Mouse (Mus musculus) forebrain, embryonic 15.5 days (tissue): Measurements from ENCODE around the gene Cdh5. TPM values are rescaled to one million over a fixed set of nuclear protein-coding genes. Genes with fewer than 3 reads are reported as not detected.
A peak's percentile ranks its signal among the peaks of the same experiment; 100 is the strongest.

Experiments used
- ATAC-seq: fragments of 200-750 bp; cut with Nextera tagmentation; replicated peaks from 2 replicates; pipeline ENCODE4 v1.8.0; 2017; ENCODE audit warnings: mild to moderate bottlenecking, moderate TSS enrichment, moderate library complexity
- H3K27ac ChIP-seq: fragments of 300-500 bp; sonication (generic); replicated peaks from 2 replicates; pipeline ENCODE4 v1.5.1; 2015; ENCODE audit warnings: mild to moderate bottlenecking, inconsistent platforms
- H3K27me3 ChIP-seq: fragments of 300-500 bp; sonication (generic); 2 replicates; pipeline ENCODE4 v1.6.1; 2015; ENCODE audit warnings: inconsistent platforms
- H3K36me3 ChIP-seq: fragments of 300-500 bp; sonication (generic); 2 replicates; pipeline ENCODE4 v1.6.1; 2015; ENCODE audit warnings: mild to moderate bottlenecking, inconsistent platforms
- H3K4me1 ChIP-seq: fragments of 300-500 bp; sonication (generic); 2 replicates; pipeline ENCODE4 v1.6.1; 2015; ENCODE audit warnings: inconsistent platforms
- H3K4me2 ChIP-seq: fragments of 300-500 bp; sonication (generic); replicated peaks from 2 replicates; pipeline ENCODE4 v1.6.1; 2015; ENCODE audit warnings: mild to moderate bottlenecking, inconsistent platforms
- H3K4me3 ChIP-seq: fragments of 300-500 bp; sonication (generic); 2 replicates; pipeline ENCODE4 v1.5.1; 2015; ENCODE audit warnings: mild to moderate bottlenecking, inconsistent platforms
- H3K9ac ChIP-seq: fragments of 300-500 bp; sonication (generic); replicated peaks from 2 replicates; pipeline ENCODE4 v1.6.1; 2015; ENCODE audit warnings: mild to moderate bottlenecking, inconsistent platforms
- H3K9me3 ChIP-seq: fragments of 300-500 bp; sonication (generic); 2 replicates; pipeline ENCODE4 v1.6.1; 2016; ENCODE audit warnings: inconsistent platforms
- WGBS: fragments of 180-500 bp; shearing (Covaris S2); methylation state at CpG from one replicate; pipeline ENCODE4 v1.1.7; 2015; ENCODE audit warnings: mixed read lengths; 5-methylcytosine and 5-hydroxymethylcytosine counted together
- polyA plus RNA-seq: library from polyadenylated mRNA; unstranded; fragments of >200 nt; fragmentation: Nextera tagmentation; extraction: Ambion mirVana; gene quantifications from 2 replicates; pipeline ENCODE4 v1.2.1, GENCODE M21; 2015

Gene Cdh5
- polyA plus RNA-seq, 1 experiment from 2014 or later = 9.0 TPM

DNA sequence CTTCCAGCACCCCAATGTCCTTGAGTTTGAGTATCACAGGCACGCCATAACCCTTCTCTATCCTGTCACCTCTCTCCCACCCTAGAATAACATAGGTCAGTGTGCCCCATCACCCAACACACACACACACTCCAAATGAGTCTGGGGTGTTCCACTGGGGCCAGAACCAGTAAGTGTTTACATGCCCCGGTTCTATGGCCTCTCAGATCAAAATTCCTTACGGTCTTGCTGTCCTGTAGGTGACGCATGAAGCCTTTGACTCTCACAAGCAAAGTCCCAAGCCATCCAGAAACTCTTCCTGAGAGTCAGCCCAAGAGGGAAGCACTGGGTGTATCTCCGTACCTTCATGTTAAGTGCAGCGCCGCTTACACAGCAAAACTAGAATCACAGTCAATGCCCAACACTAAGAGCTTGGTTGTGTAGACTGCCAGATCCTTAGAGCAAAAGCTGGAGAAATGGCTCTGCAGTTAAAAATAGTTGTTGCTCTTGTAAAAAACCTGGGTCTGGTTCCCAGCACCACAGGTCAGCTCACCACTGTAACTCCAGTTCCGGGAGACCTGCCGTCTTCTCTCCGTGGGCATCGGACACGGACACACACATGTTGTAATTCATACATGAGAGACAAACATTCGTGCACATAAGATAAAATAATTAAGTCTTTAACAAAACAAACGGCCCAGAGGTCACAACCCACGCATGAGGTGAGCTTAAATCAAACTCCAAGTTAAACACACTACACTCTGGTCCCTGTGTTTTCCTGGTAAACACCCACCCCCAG lies 45.5 kb downstream of the Cdh5 start:
- Histone ChIP-seq H3K9me3 (no peaks in the 10 kb centered on the region), H3K4me1 (no peaks in the 10 kb centered on the region), H3K27ac (no peak overlapping the region), H3K27me3 (no peaks in the 10 kb centered on the region), H3K36me3 (no peaks in the 10 kb centered on the region), H3K4me2 (no peak overlapping the region), H3K9ac (no peak overlapping the region), H3K4me3 (no peak overlapping the region)
- 93% methylated on average over 15 of the region's 15 CpGs for WGBS
- peak; percentile 44; the same call in 1 of the 2 replicates for ATAC-seq

DNA sequence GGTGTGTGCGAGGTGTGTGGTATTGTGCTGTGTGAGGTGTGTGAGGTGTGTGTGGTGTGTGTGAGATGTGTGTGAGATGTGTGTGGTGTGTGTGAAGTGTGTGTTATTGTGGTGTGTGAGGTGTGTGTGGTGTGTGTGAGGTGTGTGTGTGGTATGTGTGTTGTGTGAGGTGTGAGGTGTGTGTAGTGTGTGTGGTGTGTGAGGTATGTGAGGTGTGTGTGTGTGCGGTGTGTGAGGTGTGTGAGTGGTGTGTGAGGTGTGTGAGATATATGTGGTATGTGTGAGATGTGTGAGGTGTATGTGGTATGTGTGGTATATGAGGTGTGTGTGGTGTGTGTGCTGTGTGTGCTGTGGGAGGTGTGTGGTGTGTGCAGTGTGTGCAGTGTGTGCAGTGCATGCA lies 46.5 kb downstream of the Cdh5 start:
- peak; percentile 35; the same call in 1 of the 2 replicates for ATAC-seq
- 98% methylated on average over 2 of the region's 2 CpGs for WGBS
- Histone ChIP-seq H3K9me3 (no peaks in the 10 kb centered on the region), H3K36me3 (no peaks in the 10 kb centered on the region), H3K9ac (no peak overlapping the region), H3K4me1 (no peaks in the 10 kb centered on the region), H3K27ac (no peak overlapping the region), H3K27me3 (no peaks in the 10 kb centered on the region), H3K4me2 (no peak overlapping the region), H3K4me3 (no peak overlapping the region)

DNA sequence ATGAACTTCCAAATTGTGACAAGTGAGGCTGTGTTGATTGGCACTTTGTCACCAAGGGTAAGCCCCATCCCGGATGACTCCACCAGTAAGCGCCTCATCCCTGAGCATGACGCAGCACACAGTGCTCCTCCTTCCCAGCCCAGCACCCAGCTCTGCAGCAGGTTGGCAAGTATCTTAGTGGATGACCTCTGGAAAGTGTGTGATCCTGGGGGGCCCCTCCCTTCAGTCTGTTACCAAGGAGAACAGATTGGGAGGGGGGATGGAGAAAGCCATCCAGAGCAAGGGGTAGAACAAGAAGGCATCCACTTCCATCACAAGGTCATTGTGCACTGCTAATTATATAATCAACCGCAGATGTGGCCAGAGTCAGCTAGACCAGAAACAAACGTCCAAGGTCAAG lies 59.3 kb downstream of the Cdh5 start:
- 74% methylated on average over 5 of the region's 5 CpGs for WGBS
- ATAC-seq = no peak
- Histone ChIP-seq H3K4me1 (no peaks in the 10 kb centered on the region), H3K9me3 (no peaks in the 10 kb centered on the region), H3K9ac (no peak overlapping the region), H3K27me3 (no peaks in the 10 kb centered on the region), H3K4me2 (no peak overlapping the region), H3K4me3 (no peak overlapping the region), H3K36me3 (no peaks in the 10 kb centered on the region), H3K27ac (no peak overlapping the region)

DNA sequence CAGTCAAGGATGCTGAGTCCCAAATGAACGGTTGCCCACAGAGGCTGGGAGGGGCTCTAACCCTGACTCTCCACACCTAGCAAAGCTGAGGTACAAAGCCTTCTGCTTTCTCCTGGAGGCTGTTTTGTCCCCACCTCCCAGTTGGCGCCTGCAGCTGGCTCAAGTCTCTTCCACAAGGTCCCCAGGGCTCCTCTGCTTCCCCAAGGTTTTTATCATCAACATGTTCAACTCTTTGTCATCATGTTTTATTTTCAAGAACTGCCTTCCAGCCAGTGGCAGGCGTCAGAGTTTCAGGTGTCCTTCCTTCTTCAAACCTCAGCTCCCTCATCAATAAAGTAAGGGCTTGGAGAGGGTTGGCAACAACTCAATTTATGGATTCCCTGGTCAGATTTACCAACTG lies 68.0 kb downstream of the Cdh5 start:
- no peak overlapping the region for H3K9ac ChIP-seq
- peaks cover 30% of the 10 kb centered on the region for H3K27me3 ChIP-seq
- no peaks in the 10 kb centered on the region for H3K36me3 ChIP-seq
- no peak for ATAC-seq
- H3K9me3 ChIP-seq = no peaks in the 10 kb centered on the region
- no peak overlapping the region for H3K4me2 ChIP-seq
- no peak overlapping the region for H3K27ac ChIP-seq
- H3K4me3 ChIP-seq = no peak overlapping the region
- H3K4me1 ChIP-seq = peaks cover 10% of the 10 kb centered on the region
- 72% methylated on average over 3 of the region's 3 CpGs for WGBS

DNA sequence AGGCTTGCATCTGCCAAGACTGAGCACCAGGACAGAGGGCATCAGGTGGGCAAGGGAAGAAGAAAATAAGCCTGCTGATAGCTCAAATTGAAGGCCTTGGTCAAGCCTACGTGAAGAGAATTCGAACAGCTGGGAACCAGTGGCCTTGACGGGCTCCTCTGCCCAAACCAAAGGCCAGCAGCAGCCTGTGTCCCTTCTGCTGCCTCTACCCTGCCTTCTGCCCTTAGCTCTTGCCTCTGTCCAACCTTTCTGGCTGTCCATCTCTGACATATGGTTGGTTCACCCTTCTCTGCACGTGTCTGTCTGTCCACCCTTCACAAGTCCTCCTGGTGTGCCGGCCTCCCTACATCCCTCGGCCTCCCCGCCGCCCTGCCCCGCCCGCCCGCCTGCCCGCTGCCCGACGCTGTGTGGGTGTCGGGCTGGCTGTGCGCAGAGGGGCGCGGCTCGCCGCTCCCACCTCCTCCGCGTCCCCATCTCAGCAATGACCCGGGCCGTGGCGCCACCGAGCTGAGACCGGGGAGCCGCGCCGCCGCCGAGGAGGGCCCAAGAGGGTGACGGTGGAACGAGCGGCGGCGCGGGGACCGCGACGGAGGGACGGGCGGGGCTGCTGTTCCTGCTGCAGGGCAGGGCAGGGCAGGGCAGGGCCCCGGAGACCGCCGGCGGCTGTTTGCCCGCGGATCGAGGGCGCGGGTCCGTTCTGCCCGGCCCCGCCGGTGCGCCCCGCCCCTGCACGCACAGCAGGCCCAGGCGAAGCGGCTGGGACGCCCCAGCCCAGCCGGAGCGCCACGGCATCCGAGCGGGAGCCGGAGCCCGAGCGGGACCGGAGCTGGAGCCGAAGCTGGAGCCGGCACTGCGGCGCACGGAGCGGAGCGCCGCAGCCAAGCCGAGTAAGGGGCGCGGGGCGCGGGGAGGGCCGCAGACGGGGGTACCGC lies 69.0 kb downstream of the Cdh5 start, which contains the start of gene Bean1:
Bean1 (plus strand) TSS at position 325 of the 932 bp plus-strand sequence.
- Histone ChIP-seq H3K27me3 (peaks cover 30% of the 10 kb centered on the region), H3K9ac (peak within 1 kb of the TSS; percentile 71), H3K4me2 (peak within 1 kb of the TSS; percentile 78), H3K4me1 (peaks cover 10% of the 10 kb centered on the region), H3K4me3 (peak within 1 kb of the TSS; percentile 60), H3K9me3 (no peaks in the 10 kb centered on the region), H3K36me3 (no peaks in the 10 kb centered on the region), H3K27ac (peak within 1 kb of the TSS; percentile 46; the same call in 1 of the 2 replicates)
- ATAC-seq = peak; percentile 88
- WGBS = 2% methylated on average over 79 of the region's 87 CpGs

DNA sequence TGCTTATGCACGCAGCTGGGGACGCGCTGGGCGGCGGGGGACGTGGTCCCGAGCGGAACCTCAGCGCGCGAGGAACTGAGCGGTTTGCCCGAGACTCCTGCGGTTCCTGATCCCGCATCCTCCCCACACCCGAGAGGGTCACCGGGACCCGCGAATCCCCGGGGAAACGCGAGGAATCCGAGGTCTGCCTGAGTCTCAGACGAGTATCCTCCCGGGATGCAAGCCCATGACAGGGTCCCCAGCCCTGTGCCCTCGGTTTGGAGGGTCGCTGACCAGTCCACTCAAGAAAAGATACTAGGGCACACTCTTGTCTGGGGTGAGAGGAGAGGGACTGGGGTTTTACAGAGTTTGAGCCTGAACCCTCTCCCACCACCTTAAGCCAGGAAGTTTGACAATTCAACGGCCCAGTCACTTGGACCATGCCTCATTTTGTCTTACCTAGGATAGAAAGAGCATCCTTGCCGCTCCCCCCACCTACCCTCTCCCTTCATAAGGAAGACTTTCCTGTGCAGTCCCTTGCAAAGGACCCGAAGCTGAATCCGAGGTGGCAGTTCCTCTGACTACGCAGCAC lies 69.7 kb downstream of the Cdh5 start:
- Histone ChIP-seq H3K4me1 (peaks cover 10% of the 10 kb centered on the region), H3K9me3 (no peaks in the 10 kb centered on the region), H3K27me3 (peaks cover 30% of the 10 kb centered on the region), H3K36me3 (no peaks in the 10 kb centered on the region), H3K9ac (peak overlapping the region; percentile 71), H3K27ac (no peak overlapping the region), H3K4me3 (peak overlapping the region; percentile 60), H3K4me2 (peak overlapping the region; percentile 78)
- 4% methylated on average over 32 of the region's 32 CpGs for WGBS
- ATAC-seq = no peak; the same call in 1 of the 2 replicates

DNA sequence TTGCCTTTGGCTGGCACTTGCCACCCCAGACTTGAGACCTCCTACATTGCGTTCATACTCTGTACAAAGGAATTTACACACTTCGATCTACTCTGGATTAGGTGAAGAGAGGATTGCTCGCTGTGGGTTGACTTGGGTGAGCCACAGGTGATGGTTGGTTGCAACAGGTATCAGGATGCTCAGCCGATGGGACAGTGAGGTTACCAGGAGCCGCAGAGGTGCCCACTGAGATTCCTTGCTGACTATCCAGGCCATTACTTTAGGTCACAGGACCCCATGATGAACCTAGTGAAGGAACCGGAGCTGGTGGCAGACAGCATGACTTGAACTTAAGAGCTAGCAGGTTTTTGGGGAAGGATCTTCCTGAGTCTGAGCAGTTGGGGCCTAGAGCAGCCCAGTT lies 71.0 kb downstream of the Cdh5 start:
- 90% methylated on average over 6 of the region's 6 CpGs for WGBS
- H3K4me1 ChIP-seq = peaks cover 10% of the 10 kb centered on the region
- H3K9ac ChIP-seq = no peak overlapping the region
- no peaks in the 10 kb centered on the region for H3K9me3 ChIP-seq
- H3K36me3 ChIP-seq = no peaks in the 10 kb centered on the region
- H3K4me2 ChIP-seq = no peak overlapping the region
- ATAC-seq = no peak
- H3K4me3 ChIP-seq = no peak overlapping the region
- H3K27ac ChIP-seq = no peak overlapping the region
- peaks cover 30% of the 10 kb centered on the region for H3K27me3 ChIP-seq

DNA sequence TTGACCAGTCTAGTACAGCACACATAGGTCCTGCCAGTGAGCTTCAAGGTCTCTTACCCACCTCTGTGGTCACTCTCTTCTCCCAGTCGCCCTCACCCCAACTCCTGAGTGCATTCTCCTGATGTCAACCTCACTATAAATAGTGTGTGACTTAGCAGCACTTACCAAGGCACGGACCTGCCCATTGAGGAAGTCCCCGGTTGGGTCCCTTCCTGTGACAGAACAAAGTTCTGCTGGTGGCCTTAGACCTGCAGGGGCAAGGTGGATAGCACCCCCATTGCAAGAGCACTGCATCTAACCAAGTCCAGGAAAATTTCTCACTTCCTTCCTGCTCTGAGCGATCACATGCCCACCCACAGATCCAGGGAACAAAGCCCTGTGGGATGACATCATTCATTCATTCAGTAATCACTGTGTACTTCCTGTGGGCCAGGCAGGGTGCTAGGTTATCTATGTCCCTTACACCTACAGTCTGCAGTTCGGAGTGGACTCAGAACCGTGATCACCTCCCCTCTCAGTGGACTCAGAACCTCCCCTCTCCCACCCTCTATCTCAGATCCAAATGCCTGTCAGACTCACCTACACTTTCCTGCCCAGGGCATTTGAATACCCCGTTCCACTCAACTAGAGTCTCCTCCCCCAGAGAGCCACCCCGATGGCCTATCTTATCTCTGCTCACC lies 74.6 kb downstream of the Cdh5 start:
- WGBS = 75% methylated on average over 8 of the region's 8 CpGs
- no peak overlapping the region for H3K9ac ChIP-seq
- no peak overlapping the region for H3K27ac ChIP-seq
- H3K4me1 ChIP-seq = peaks cover 4% of the 10 kb centered on the region
- H3K4me2 ChIP-seq = no peak overlapping the region
- no peaks in the 10 kb centered on the region for H3K9me3 ChIP-seq
- H3K4me3 ChIP-seq = no peak overlapping the region
- H3K36me3 ChIP-seq = no peaks in the 10 kb centered on the region
- ATAC-seq = no peak
- peaks cover 26% of the 10 kb centered on the region for H3K27me3 ChIP-seq

DNA sequence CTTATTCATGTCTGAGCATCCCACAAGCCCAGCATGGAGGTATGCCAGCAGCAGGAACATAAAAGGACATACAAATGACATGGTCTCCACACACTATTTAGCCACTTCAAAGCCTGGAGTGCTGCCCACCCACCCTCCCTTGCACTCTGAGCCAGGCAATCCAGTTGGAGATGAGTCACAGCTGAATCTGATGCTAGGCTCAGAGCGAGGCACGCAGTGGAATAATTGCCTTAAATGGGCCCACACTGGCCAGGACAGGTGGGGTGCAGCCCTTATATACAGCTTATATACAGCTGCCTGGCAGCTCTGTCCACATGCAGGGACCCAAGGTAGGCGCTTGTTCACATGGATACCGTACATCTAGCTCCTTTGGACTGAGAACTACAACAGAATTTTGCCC lies 75.6 kb downstream of the Cdh5 start:
- ATAC-seq = no peak
- no peak overlapping the region for H3K9ac ChIP-seq
- no peak overlapping the region for H3K27ac ChIP-seq
- peaks cover 15% of the 10 kb centered on the region for H3K27me3 ChIP-seq
- H3K9me3 ChIP-seq = no peaks in the 10 kb centered on the region
- no peaks in the 10 kb centered on the region for H3K36me3 ChIP-seq
- H3K4me3 ChIP-seq = no peak overlapping the region
- no peaks in the 10 kb centered on the region for H3K4me1 ChIP-seq
- no peak overlapping the region for H3K4me2 ChIP-seq
- WGBS = 72% methylated on average over 4 of the region's 4 CpGs

DNA sequence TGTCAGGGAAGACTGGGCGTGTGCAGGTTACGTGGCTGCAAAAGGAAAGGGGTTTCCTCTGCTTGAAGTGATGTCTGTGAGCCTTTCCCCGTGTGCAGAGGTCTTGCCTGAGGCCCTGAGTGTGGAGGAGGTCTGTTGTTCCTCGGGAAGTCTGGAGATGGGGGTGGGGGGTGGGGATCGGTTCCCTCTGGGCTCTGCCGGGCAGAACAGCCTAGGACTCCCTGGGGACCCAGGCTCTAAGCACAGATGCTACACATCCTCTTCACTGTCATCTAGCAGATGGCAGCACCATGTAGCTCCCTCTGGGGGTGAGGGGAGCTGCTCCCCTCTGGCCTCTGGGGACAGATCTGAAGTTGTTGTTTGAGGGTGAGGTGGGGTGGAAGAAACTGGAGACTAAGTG lies 83.5 kb downstream of the Cdh5 start:
- 44% methylated on average over 6 of the region's 6 CpGs for WGBS
- no peak for ATAC-seq
- Histone ChIP-seq H3K27me3 (no peaks in the 10 kb centered on the region), H3K4me3 (no peak overlapping the region), H3K27ac (no peak overlapping the region), H3K36me3 (no peaks in the 10 kb centered on the region), H3K4me1 (no peaks in the 10 kb centered on the region), H3K9me3 (no peaks in the 10 kb centered on the region), H3K4me2 (no peak overlapping the region), H3K9ac (no peak overlapping the region)

DNA sequence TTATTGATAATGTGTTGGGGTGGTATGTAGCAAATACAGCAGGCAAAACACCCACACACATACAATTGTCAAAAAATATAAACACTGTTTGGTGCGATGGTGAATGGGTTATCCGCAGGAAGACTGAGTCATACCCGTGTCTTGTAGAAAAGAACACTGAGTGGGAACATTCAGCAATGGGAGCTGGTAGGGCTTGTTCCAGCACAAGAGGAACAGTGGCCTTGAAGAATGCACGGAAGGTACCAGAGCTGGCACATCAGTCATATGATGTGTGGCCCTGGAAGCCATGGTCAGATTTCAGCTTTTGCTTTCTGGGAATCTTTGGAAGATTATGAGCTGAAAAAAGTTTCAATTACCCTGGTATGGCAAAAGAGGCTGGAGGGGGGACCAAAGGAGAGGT lies 85.4 kb downstream of the Cdh5 start:
- Histone ChIP-seq H3K9ac (no peak overlapping the region), H3K4me3 (no peak overlapping the region), H3K36me3 (no peaks in the 10 kb centered on the region), H3K4me2 (no peak overlapping the region), H3K4me1 (no peaks in the 10 kb centered on the region), H3K27ac (no peak overlapping the region), H3K9me3 (no peaks in the 10 kb centered on the region), H3K27me3 (no peaks in the 10 kb centered on the region)
- whole genome bisulfite sequencing = 92% methylated on average over 4 of the region's 4 CpGs
- no peak for ATAC-seq
